Mouse (Mus musculus) lung, embryonic 15.5 days (tissue): Measurements from ENCODE around the gene Acbd3. TPM values are rescaled to one million over a fixed set of nuclear protein-coding genes. Genes with fewer than 3 reads are reported as not detected.

ENCODE experiments used
- ATAC-seq: fragments of 200-750 bp; cut with Nextera tagmentation; 2 replicates; pipeline ENCODE4 v1.8.0; 2017; ENCODE audit warnings: moderate number of reproducible peaks, borderline replicate concordance; ENCODE audit not compliant: low FRiP score, low TSS enrichment; ENCODE audit errors: extremely low read depth
- H3K27ac ChIP-seq: fragments of 300-500 bp; sonication (generic); 2 replicates; pipeline ENCODE4 v1.5.1; 2015; ENCODE audit warnings: moderate library complexity, mild to moderate bottlenecking, inconsistent platforms
- H3K27me3 ChIP-seq: fragments of 300-500 bp; sonication (generic); 2 replicates; pipeline ENCODE4 v1.6.1; 2015; ENCODE audit warnings: inconsistent platforms
- H3K36me3 ChIP-seq: fragments of 300-500 bp; sonication (generic); 2 replicates; pipeline ENCODE4 v1.6.1; 2015; ENCODE audit warnings: inconsistent platforms
- H3K4me1 ChIP-seq: fragments of 300-500 bp; sonication (generic); 2 replicates; pipeline ENCODE4 v1.6.1; 2015; ENCODE audit warnings: inconsistent platforms
- H3K4me2 ChIP-seq: fragments of 300-500 bp; sonication (generic); 2 replicates; pipeline ENCODE4 v1.6.1; 2015; ENCODE audit warnings: inconsistent platforms, mild to moderate bottlenecking, moderate library complexity
- H3K4me3 ChIP-seq: fragments of 300-500 bp; sonication (generic); 2 replicates; pipeline ENCODE4 v1.5.1; 2015; ENCODE audit warnings: mild to moderate bottlenecking, inconsistent platforms
- H3K9ac ChIP-seq: fragments of 300-500 bp; sonication (generic); 2 replicates; pipeline ENCODE4 v1.6.1; 2015; ENCODE audit warnings: inconsistent platforms
- H3K9me3 ChIP-seq: fragments of 300-500 bp; sonication (generic); 2 replicates; pipeline ENCODE4 v1.6.1; 2016; ENCODE audit warnings: inconsistent platforms
- WGBS: fragments of 180-500 bp; shearing (Covaris S2); methylation state at CpG from one replicate; pipeline ENCODE4 v1.1.7; 2015; 5-methylcytosine and 5-hydroxymethylcytosine counted together
- polyA plus RNA-seq: library from polyadenylated mRNA; unstranded; fragments of >200 nt; fragmentation: Nextera tagmentation; extraction: Ambion mirVana; gene quantifications from 2 replicates; pipeline ENCODE4 v1.2.1, GENCODE M21; 2015

Gene Acbd3
- polyA plus RNA-seq, 1 experiment from 2014 or later: 22.1 TPM

DNA sequence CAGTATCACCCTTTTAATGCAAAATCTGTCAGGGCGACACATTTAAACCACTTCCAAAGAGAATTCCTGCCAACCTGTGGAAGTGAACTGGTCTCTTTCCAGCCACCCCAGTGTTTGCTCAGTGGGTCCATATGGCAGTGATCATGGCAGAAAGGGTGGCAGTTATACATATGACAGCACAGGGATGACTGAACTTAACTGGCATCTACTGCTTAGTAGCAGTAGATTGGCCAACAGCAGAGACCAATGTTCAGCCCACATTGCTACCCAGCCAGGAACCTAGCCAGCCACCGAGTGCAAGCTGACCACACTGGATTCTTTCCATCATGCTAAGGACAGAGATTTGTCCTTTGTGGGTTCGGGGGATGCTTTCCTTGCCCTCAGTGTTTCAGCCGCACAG lies 67.0 kb downstream of the Acbd3 start:
- Histone ChIP-seq H3K4me2 (no peak overlapping the region), H3K9ac (no peak overlapping the region), H3K36me3 (no peaks in the 10 kb centered on the region), H3K27ac (no peak overlapping the region), H3K4me1 (peaks cover 10% of the 10 kb centered on the region), H3K4me3 (no peak overlapping the region), H3K9me3 (no peaks in the 10 kb centered on the region), H3K27me3 (no peaks in the 10 kb centered on the region)
- no peak for ATAC-seq
- WGBS: 86% methylated on average over 4 of the region's 4 CpGs

DNA sequence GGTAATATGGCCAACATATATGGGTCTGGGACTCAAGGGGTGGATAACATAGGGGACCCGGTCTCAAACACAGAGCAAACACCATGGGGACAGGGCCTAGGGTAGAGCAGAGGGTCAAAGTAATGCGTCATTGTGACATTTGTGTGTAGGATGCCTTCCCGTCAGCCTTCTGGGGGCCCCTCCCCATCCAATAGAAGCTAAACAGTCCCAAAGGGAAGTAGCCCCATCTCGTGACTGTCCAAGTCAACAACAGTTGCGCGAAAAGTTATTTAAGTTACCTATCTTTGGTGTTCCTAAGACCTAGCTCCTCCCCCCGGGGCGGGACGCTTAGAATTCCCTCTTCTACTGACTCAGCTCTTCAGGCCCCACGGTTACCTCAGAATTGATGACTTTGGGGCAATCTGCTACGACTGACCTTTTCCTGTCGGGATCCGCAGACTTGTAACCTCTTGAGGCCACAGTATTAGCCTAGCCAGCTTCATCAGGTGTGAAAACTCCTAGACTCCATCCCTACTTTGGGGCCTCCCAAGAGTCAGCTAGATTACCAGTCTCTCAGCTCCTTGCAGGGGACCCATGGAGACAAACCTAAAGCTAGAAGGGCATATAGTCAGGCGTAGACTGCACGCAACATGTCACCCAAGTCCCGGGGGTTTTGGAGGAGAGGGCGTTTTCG lies 67.7 kb downstream of the Acbd3 start:
- H3K9ac ChIP-seq: peak overlapping the region; percentile 11
- peak; percentile 31; the same call in 1 of the 2 replicates for ATAC-seq
- 8% methylated on average over 18 of the region's 18 CpGs for WGBS
- H3K4me2 ChIP-seq: peak overlapping the region; percentile 85
- H3K4me1 ChIP-seq: peaks cover 10% of the 10 kb centered on the region
- peak overlapping the region; percentile 40 for H3K4me3 ChIP-seq
- H3K27me3 ChIP-seq: no peaks in the 10 kb centered on the region
- H3K36me3 ChIP-seq: no peaks in the 10 kb centered on the region
- H3K27ac ChIP-seq: no peak overlapping the region
- H3K9me3 ChIP-seq: no peaks in the 10 kb centered on the region

DNA sequence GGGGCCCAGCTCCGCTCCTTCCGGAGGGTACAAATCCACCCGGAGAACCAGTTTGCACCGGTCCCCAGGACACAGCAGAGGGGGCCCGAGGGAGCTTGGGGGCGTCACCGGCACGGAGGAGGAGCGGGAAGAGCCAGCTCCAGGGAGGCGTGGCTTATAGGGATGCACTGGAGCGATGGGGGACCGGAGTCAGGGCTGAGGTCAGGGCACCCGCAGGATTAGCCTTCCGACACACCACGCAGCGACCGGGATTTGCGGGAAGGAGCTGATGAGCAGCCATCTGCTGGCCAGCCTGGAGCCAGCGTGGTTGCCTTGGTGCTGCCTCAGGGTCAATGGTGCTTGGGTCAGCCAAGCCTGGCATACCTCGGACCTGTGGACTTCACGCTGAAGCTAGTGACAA lies 68.3 kb downstream of the Acbd3 start:
- Histone ChIP-seq H3K9me3 (no peaks in the 10 kb centered on the region), H3K4me3 (peak overlapping the region; percentile 40), H3K4me2 (peak overlapping the region; percentile 85), H3K4me1 (peaks cover 10% of the 10 kb centered on the region), H3K27me3 (no peaks in the 10 kb centered on the region), H3K9ac (peak overlapping the region; percentile 11), H3K27ac (no peak overlapping the region), H3K36me3 (no peaks in the 10 kb centered on the region)
- WGBS: 2% methylated on average over 21 of the region's 21 CpGs
- ATAC-seq: peak; percentile 87; the same call in 1 of the 2 replicates

DNA sequence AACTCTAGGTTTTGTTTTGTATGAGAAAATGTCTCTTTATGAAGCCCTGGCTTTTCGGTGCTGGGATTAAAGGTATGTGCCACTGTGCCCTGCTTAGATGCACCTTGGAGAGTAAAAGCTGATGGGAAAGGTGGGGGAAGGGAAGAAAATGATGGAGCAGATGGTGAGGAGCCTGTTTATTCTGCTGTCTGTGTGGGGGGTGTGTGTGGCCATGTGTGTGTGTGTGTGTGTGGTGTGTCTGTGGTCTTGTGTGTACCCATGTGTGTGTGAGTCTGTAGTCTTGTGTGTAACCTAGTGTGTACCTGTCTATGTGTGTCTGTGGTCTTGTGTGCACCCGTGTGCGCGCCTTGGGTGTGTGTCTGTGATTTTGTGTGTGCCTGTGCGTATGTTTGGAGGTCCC lies 72.8 kb downstream of the Acbd3 start:
- no peak overlapping the region for H3K27ac ChIP-seq
- H3K27me3 ChIP-seq: no peaks in the 10 kb centered on the region
- H3K4me1 ChIP-seq: peaks cover 7% of the 10 kb centered on the region
- 91% methylated on average over 5 of the region's 5 CpGs for WGBS
- H3K4me3 ChIP-seq: no peak overlapping the region
- no peak overlapping the region for H3K9ac ChIP-seq
- peaks cover 33% of the 10 kb centered on the region for H3K36me3 ChIP-seq
- no peak overlapping the region for H3K4me2 ChIP-seq
- ATAC-seq: no peak
- no peaks in the 10 kb centered on the region for H3K9me3 ChIP-seq

DNA sequence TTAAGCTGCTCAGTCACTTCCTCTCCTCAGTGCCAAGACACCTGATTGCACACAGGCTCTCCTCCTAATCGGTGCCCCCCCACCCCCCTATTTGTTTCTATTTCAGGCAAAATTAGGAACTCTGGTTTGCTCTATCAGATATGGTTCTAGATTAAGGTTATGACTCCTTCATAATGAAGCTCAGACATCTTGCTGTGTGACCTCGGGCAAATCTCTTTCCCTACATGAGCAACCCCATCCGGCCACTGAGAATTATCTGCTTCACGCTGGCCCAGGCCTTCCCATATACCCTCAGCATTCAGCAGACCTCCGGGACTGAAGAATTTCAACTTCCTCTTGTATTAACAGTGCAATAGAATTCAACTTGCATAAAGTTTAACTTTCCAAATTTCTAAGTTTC lies 73.4 kb downstream of the Acbd3 start:
- 79% methylated on average over 5 of the region's 5 CpGs for WGBS
- Histone ChIP-seq H3K27me3 (no peaks in the 10 kb centered on the region), H3K4me1 (peaks cover 2% of the 10 kb centered on the region), H3K36me3 (peaks cover 39% of the 10 kb centered on the region), H3K4me2 (no peak overlapping the region), H3K9ac (no peak overlapping the region), H3K9me3 (no peaks in the 10 kb centered on the region), H3K4me3 (no peak overlapping the region), H3K27ac (no peak overlapping the region)
- ATAC-seq: no peak

DNA sequence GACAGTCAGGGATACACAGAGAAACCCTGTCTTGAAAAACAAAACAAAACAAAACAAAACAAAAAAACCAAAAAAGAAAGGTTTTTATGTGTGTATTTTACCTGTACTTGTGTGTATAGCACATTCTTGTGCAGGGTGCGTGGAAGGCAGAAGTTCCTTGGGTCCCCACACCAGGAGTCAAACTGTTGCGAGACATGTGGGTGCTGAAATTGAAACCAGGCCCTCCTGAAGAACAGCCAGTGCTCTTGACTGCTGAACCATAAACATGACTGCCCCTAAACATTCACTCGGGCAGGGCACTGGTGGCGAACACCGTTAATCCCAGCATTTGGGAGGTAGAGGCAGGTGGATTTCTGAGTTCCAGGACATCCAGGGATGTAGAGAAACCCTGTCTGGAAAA lies 74.2 kb downstream of the Acbd3 start:
- WGBS: 93% methylated on average over 5 of the region's 5 CpGs
- Histone ChIP-seq H3K27ac (no peak overlapping the region), H3K4me2 (no peak overlapping the region), H3K4me3 (no peak overlapping the region), H3K9ac (no peak overlapping the region), H3K27me3 (no peaks in the 10 kb centered on the region), H3K9me3 (no peaks in the 10 kb centered on the region), H3K36me3 (peaks cover 47% of the 10 kb centered on the region), H3K4me1 (no peaks in the 10 kb centered on the region)
- ATAC-seq: no peak

DNA sequence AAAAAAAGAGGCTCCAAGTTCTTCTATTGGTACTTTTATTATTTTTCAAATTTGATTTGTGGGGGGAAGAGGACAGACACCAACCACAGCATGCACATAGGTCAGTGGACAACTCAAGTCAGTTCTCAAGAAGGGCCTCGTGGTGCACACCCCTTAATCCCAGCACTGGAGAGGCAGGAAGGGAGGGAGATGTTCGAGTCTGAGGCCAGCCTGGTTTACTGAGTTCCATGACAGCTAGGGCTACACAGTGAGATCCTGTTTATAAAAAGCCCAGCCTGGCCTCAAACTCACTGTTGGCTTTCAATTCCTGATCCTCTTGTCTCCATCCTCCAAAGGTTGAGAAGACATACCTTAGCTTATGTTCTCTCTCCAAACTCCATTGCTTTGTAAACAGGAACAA lies 75.0 kb downstream of the Acbd3 start:
- H3K9ac ChIP-seq: no peak overlapping the region
- H3K9me3 ChIP-seq: no peaks in the 10 kb centered on the region
- H3K27ac ChIP-seq: no peak overlapping the region
- H3K4me2 ChIP-seq: no peak overlapping the region
- H3K27me3 ChIP-seq: no peaks in the 10 kb centered on the region
- peaks cover 55% of the 10 kb centered on the region for H3K36me3 ChIP-seq
- no peaks in the 10 kb centered on the region for H3K4me1 ChIP-seq
- no peak overlapping the region for H3K4me3 ChIP-seq
- 45% methylated on average over 2 of the region's 2 CpGs for WGBS
- ATAC-seq: no peak

DNA sequence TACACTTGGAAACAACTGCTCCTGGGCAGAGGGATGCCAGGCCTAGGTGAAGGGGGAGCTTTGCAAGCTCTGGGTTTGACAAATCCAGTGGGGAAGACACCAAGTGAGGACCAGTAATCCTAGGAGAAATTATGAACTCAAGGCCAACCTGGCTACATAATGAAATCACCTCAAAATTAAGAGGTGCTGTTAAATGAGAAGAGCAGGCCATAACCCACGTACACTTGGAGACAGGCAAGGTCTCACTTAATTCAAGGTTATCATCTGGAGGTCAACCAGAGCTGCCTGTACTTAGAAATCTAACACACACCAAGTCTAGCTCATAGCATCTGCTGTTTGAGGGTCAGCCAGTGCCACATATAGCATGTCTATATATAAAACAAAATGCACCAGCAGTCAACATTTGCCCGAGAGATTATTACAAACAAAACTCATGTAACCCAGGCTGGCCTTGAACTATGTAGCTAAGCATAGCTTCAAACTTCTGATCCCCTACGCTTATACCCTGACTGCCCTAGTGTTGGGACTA lies 75.7 kb downstream of the Acbd3 start:
- no peaks in the 10 kb centered on the region for H3K9me3 ChIP-seq
- no peak for ATAC-seq
- no peaks in the 10 kb centered on the region for H3K27me3 ChIP-seq
- no peak overlapping the region for H3K4me3 ChIP-seq
- H3K36me3 ChIP-seq: peaks cover 62% of the 10 kb centered on the region
- 63% methylated on average over 3 of the region's 3 CpGs for WGBS
- H3K4me2 ChIP-seq: no peak overlapping the region
- no peaks in the 10 kb centered on the region for H3K4me1 ChIP-seq
- H3K27ac ChIP-seq: no peak overlapping the region
- H3K9ac ChIP-seq: no peak overlapping the region

Other genes starting within 250 kb of the Acbd3 start
- 0.17 and 0.30 TPM in 2 replicates for gene Stum, start 242.5 kb upstream of the Acbd3 start, polyA plus RNA-seq
- gene Parp1, start 157.1 kb upstream of the Acbd3 start, polyA plus RNA-seq: 123 and 130 TPM in 2 replicates
- 20.5 and 21.4 TPM in 2 replicates for gene Lin9, start 84.9 kb upstream of the Acbd3 start, polyA plus RNA-seq
- 0.20 and 0.29 TPM in 2 replicates for gene Mixl1, start 29.0 kb upstream of the Acbd3 start, polyA plus RNA-seq
- 2,468 and 2,584 TPM in 2 replicates for gene H3f3a, start 87.9 kb downstream of the Acbd3 start, polyA plus RNA-seq
- gene Sde2, start 125.1 kb downstream of the Acbd3 start, polyA plus RNA-seq: 33.7 and 36.6 TPM in 2 replicates
- 0.17 TPM in 1 of 2 replicates, not detected in the other for gene Lefty2, start 167.1 kb downstream of the Acbd3 start, polyA plus RNA-seq
- 89.9 and 90.0 TPM in 2 replicates for gene Pycr2, start 178.2 kb downstream of the Acbd3 start, polyA plus RNA-seq
- gene Lefty1, start 209.0 kb downstream of the Acbd3 start, polyA plus RNA-seq: 1.2 and 1.7 TPM in 2 replicates
- gene Tmem63a, start 216.3 kb downstream of the Acbd3 start, polyA plus RNA-seq: 13.9 and 15.4 TPM in 2 replicates